Mouse (Mus musculus): ENCODE measurements around the gene March11.

The March11 gene

DNA sequence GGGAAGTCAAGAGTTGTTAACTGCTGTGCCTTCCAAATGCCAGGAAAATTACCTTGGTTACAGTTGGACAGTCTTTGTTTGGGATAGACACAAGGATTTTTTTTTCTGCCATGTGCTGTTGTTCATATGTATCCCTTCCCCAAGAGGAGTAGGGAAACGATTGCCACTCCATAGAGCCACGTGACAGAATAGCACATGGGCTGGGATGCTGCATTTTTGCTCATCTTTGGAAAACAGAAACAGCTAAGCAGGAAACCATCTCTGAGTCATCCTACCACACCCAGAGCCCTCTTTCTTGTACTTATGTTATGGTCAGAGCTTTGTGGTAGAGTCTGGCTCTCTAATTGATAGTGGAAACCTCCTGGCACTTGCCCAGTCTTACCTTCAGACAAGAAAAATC, 65.4 kb downstream of the March11 start:
- DNase-seq (ENCODE audit: low spot score in 2 of 2), result no peak

DNA sequence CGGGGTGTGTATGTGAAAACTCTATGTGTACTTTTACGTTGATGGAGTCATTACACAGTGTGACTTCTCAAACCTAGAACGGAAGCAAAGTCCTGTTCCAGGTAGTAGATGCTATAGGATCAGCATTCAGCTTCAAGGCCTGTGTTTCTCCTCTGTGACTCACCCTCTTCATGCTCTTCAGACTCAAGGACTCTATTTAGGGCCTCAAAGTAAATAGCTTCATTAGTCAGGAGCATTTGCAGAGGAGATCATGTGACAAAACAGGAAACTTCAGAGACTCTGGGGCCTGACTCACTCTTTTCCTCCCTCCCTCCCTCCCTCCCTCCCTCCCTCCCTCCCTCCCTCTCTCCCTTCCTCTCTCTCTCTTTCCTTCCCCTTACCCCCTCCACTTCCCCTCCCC, 66.1 kb downstream of the March11 start:
- no peak for DNase-seq (ENCODE audit: low spot score in 2 of 2)

DNA sequence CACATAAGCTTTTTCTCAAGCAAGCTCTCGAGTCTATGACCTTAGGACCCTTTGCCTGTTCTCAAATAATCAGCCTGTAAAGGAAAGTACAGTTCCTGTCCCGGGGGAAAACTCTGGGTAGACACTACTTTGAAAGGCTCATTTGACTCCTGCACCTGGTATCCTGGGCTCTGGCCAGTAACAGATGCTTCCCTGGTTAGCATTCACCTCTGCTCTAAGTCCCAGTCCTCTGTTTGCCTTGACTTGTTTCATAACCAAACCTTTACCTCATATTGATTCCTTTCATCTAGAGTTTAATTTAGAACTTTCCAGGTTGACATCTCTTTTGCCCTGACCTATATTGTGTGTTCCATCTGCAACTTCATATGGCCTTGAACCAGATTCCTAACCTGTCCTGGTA, 68.5 kb downstream of the March11 start:
- no peak for DNase-seq (ENCODE audit: low spot score in 2 of 2)

DNA sequence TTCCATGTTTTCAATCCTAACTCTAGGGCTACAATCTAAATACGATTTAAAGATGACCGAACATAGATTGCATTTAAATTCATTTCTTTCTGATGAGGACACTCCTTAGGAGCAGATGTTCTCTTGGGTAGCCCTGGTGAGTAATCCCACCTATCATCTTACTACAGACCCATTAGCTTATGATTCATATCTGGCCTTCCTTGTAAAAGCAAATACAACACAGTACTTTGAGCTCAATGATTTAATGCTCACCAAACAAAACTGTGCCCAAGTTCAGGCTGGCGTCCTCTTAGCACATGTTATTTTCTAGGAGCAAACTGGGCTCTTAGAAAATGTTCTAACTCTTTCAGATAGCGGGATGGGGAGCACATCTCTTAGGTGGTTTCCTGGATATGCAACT, 70.0 kb downstream of the March11 start:
- DNase-seq (ENCODE audit: low spot score in 2 of 2), result no peak

DNA sequence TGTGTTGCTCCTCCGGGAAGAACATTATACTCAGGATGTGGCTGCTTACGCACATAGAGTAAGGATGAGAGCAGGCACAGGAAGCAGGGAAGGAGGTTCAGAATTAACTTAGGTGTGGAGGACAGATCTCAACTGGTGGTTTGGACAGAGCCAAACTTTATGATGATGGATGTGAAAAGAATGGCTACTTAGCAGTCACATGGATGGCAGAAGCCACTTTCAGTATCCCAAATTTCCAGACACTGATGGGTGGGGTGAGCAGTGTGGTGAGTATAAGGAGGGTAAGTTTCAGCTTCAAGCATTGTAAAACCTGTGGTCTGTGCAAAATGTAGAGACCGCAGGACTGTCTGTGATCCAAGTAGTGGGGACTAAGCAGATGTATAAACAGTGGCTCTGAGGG, 71.0 kb downstream of the March11 start:
- DNase-seq (ENCODE audit: low spot score in 2 of 2), result no peak

DNA sequence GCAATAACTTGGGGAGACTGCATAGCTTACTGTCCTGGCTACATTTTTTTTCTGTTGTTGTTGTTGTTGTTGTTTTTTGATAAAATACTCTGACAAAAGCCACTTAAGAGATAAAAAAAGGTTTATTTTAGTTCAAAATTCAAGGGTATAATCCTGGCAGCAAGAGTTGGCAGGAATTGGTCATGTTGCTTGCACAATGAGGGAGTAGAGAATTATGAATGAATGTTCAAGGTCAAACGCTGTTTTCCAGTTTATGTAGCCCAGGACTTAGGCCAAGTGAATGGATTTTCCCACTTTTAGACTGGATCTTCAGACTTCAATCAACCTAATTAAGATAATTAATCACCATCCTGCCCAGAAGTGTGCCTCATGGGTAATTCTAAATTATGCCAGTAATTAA, 72.0 kb downstream of the March11 start:
- DNase-seq (ENCODE audit: low spot score in 2 of 2), result no peak

DNA sequence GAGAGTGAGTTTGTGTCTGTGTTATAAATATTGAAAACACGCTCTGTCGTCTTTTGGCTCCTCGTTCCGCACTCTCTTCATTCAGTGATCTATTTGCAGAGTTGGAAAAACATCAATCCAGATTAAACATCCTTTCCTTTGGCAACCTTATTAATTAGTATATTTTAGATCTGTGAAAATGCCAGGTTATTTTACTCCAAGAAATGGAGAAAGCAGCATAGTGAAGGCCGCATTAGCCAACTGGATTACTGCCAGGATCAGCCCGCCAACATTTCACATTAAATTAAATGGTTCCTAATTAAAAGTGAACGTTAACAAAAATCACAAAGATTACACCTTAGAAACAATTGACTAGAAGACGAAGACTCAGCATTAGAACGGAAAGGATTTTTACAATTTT, 81.2 kb downstream of the March11 start:
- no peak for DNase-seq (ENCODE audit: low spot score in 2 of 2)

DNA sequence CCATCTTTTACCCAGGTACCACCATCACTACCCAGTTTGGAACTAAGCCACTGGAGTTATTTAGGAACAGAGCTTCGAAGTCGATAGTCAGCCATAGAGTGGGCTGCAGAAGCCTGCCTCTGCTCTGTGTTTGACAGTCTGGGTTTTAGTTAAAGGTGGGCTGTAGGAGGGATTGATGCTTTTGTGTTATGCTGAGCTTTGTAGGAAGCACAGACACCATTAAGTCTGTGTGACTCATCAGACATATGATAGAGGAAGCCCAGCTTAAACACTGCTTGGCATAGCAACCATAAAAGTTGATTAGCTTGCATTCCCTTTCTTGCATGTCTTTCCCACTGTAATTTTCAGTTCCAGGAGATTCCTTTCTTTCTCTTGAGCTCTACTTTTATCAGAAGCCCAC, 87.7 kb downstream of the March11 start:
- DNase-seq (ENCODE audit: low spot score in 2 of 2), result no peak

DNA sequence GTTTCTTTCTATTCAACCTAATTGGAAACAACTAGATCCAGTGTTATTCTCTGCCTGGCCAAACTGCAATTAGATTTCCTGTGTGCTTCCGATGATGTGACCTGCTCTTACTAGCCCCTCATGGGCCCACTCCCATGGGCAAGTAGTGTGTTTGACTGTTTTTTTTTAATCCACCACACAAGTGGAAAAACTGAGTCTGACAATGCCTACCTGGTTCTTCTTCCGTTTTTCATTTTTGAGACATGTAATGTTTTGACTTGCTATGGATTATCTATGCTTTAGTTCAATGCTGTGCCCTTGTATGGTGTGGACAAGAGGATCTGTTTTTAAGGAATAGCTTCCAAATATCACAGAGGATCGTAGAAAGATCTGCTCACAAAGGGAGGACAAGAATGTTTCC, 116.4 kb downstream of the March11 start:
- no peak for DNase-seq (ENCODE audit: low spot score in 2 of 2)

DNA sequence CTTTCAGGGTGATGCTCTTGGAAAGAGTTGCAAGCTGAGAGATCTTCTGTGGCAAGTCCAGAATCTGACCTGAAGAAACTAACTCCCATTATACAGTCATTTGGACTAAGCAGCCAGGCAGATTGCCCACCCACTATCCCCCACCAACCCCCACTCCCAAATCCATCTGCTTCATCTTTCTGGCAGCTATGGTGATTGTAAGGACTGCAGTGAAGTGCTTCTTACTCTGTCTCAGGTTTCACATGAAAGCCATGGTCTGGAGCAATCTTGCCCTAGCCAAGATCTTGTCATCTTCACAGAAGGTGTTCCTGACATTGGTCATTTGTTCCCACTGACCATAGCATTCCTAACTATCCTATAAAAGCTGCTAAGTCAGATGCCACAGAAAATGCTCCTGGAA, 117.4 kb downstream of the March11 start:
- DNase-seq (ENCODE audit: low spot score in 2 of 2), result no peak

DNA sequence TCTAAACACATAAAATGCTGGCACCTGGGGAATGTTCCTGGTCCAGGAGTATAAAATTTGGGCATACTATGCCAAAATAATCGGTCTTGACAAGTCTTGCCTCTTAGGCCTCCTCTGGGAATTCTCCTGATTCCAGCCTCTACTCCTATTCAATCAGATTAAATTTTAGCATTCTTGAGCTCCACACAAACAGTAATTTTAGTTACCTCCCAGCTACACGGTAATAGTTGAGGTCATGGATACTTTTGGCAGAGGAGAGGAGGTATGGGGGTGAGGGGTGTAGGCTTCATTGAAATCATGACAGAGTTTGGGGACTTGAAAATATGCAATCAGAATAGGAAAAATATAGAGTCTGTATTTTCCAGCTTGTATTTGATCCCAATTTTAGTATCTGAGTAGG, 121.7 kb downstream of the March11 start:
- DNase-seq (ENCODE audit: low spot score in 2 of 2), result no peak

DNA sequence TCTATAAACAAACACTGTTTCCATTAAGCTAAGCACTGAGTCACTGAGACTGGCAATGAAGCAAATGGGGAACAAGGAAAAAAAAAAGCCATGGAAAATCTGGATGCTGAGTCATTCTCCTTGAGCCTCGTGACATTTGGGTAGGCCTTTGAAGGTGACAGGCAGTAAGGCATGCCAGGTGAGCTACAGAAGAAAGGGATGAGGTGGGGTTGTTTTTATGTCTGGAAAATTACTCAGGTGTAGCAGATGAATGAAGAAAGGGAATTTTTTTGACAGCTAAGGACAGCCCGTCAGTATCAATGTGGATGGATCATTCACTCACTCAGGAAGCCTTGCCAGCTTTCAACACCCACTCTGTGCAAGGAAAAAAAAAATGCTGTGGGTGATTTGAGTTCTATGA, 123.8 kb downstream of the March11 start:
- DNase-seq (ENCODE audit: low spot score in 2 of 2), result peak; percentile 3 to 7

DNA sequence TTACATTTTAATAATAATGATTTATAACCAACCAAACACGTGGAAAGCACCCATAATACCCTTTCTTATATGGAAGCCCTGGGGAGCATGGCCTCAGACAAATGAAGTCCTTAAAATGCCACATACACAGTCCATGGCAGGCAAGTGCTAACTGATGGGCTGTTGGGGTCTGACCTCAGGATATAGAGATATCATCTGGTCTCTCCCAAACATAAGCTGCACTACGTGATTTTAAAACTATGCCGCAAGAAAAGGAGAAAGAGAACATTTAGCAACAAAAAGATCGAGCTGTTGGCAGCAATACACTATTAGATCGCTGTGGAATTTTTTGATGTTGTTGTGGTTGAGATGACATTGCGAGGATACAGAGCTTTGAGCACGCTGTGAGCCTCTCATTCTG, 126.9 kb downstream of the March11 start:
- no peak for DNase-seq (ENCODE audit: low spot score in 2 of 2)

DNA sequence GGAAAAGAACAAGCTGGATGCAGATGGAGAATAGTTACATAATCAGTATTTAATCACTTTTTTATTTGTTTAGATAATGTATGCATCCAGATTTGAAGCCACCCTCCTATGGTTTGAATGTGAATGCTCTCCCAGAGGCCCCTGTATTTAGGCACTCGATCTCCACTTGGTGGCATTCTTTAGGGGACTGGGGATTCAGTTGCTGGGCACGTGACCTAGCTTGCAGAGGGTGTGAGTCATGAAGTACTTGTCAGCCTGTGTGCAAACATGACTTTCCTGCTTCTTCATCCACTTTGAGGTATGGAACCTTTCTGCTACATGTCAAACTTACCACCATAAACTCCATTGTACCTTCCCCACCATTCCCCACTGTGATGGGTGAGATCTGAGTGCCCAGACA, 128.3 kb downstream of the March11 start:
- no peak for DNase-seq (ENCODE audit: low spot score in 2 of 2)

Data from right cerebral cortex, postnatal 36 days (tissue).